Mouse (Mus musculus) neural tube, embryonic 11.5 days (tissue): ENCODE measurements around the gene 4930539E08Rik. TPM values are rescaled to one million over a fixed set of nuclear protein-coding genes. Genes with fewer than 3 reads are reported as not detected.

Experiments used
- ATAC-seq: fragments of 200-750 bp; cut with Nextera tagmentation; 2 replicates; pipeline ENCODE4 v1.8.0; 2017; ENCODE audit warnings: moderate number of reproducible peaks, mild to moderate bottlenecking, moderate TSS enrichment, moderate library complexity; ENCODE audit not compliant: insufficient read depth, low FRiP score, low TSS enrichment
- DNase-seq: peaks from one replicate; pipeline ENCODE4 v3.0.0-alpha.2; 2015; ENCODE audit warnings: low spot score
- H3K27ac ChIP-seq: fragments of 300-500 bp; sonication (generic); 2 replicates; pipeline ENCODE4 v1.5.1; 2014; ENCODE audit warnings: low read depth, mild to moderate bottlenecking, low read length
- H3K27me3 ChIP-seq: fragments of 300-500 bp; sonication (generic); 2 replicates; pipeline ENCODE4 v1.6.1; 2014; ENCODE audit warnings: mild to moderate bottlenecking, low read length, mixed read lengths; ENCODE audit not compliant: control insufficient read depth, insufficient read depth
- H3K36me3 ChIP-seq: fragments of 300-500 bp; sonication (generic); 2 replicates; pipeline ENCODE4 v1.6.1; 2014; ENCODE audit warnings: mild to moderate bottlenecking, low read length, moderate library complexity, mixed read lengths; ENCODE audit not compliant: control insufficient read depth, insufficient read depth
- H3K4me1 ChIP-seq: fragments of 300-500 bp; sonication (generic); 2 replicates; pipeline ENCODE4 v1.6.1; 2014; ENCODE audit warnings: low read length, mixed read lengths; ENCODE audit not compliant: control insufficient read depth, insufficient read depth
- H3K4me2 ChIP-seq: fragments of 300-500 bp; sonication (generic); 2 replicates; pipeline ENCODE4 v1.6.1; 2014; ENCODE audit warnings: low read depth, mild to moderate bottlenecking, moderate library complexity
- H3K4me3 ChIP-seq: fragments of 300-500 bp; sonication (generic); 2 replicates; pipeline ENCODE4 v1.5.1; 2014; ENCODE audit warnings: low read depth, low read length
- H3K9ac ChIP-seq: fragments of 300-500 bp; sonication (generic); 2 replicates; pipeline ENCODE4 v1.6.1; 2014; ENCODE audit warnings: mild to moderate bottlenecking, low read length
- H3K9me3 ChIP-seq: fragments of 300-500 bp; sonication (generic); 2 replicates; pipeline ENCODE4 v1.6.1; 2016; ENCODE audit warnings: low read length; ENCODE audit not compliant: control insufficient read depth
- WGBS: fragments of 180-500 bp; shearing (Covaris S2); extraction: QIAGEN DNeasy Blood & Tissue Kit; methylation state at CpG from one replicate; pipeline ENCODE4 v1.1.7; 2014; 5-methylcytosine and 5-hydroxymethylcytosine counted together
- polyA plus RNA-seq: library from polyadenylated mRNA; unstranded; fragments of >200 nt; fragmentation: Nextera tagmentation; extraction: Ambion mirVana; gene quantifications from 2 replicates; pipeline ENCODE4 v1.2.1, GENCODE M21; 2014

The 4930539E08Rik gene
- polyA plus RNA-seq, 1 experiment from 2014 or later = 0.15 TPM

DNA sequence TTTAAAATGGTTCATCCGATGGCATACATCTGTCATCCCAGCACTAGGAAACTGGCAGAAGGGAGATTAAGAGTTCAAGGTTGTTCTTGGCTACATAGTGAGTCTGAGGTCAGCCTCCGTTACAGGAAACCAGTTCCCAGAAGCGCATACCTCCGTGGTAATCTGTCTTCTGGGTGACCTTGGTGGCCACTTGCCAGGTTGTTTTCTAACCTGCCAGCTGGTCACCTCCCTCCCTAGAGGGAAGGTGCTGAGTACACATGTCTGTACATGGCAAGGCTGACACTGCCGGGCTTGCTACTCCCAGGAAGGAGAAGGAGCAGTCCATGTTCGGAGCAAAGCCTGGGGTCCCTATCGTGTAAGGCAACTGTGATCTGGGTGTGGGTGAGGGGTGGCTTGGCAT lies 40.3 kb downstream of the 4930539E08Rik start:
- H3K9ac ChIP-seq = no peak overlapping the region
- no peaks in the 10 kb centered on the region for H3K36me3 ChIP-seq
- H3K4me1 ChIP-seq = no peaks in the 10 kb centered on the region
- no peak overlapping the region for H3K4me2 ChIP-seq
- no peak overlapping the region for H3K4me3 ChIP-seq
- no peak for DNase-seq
- H3K9me3 ChIP-seq = no peaks in the 10 kb centered on the region
- no peak overlapping the region for H3K27ac ChIP-seq
- ATAC-seq = no peak
- 78% methylated on average over 7 of the region's 7 CpGs for WGBS
- no peaks in the 10 kb centered on the region for H3K27me3 ChIP-seq

DNA sequence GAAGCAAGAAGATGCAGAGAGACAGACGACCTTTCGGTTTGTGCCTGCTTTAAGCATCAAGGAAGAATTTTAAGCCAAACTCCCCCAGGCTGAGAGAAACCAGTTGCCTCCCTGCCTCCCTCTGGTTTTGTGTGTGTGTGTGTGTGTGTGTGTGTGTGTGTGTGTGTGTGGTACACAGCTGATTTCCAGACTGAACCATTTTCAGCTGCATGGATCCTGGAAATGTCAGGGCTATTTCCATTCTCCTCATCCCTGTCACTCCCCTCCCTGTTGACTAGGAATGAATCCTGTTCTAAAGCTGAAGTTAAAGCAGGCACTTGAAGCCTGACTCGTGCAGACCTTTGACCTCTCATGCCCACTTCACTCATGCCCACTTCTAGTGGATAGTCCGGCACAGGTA lies 40.9 kb downstream of the 4930539E08Rik start:
- Histone ChIP-seq H3K27ac (no peak overlapping the region), H3K4me1 (no peaks in the 10 kb centered on the region), H3K9ac (no peak overlapping the region), H3K4me3 (no peak overlapping the region), H3K27me3 (no peaks in the 10 kb centered on the region), H3K9me3 (no peaks in the 10 kb centered on the region), H3K36me3 (no peaks in the 10 kb centered on the region), H3K4me2 (no peak overlapping the region)
- 81% methylated on average over 4 of the region's 4 CpGs for WGBS
- DNase-seq (no peak), ATAC-seq (no peak)

DNA sequence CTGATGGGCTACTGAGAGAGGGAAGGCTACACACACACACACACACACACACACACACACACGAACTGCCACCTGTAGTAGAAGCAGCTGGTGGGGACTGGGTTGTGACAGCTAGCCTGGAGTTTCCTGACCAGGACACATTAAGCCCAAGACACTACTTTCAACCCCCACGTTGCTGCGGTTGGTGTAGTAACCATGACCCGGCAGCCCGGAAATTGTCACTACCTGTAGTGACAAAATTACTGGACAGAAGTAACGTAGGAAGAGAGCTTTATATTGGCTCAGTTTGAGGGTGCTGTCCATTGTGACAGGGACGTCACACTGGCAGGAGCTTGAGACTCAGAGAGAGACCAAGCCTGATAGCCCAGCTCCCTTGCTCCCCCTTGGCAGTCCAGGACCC lies 42.8 kb downstream of the 4930539E08Rik start:
- no peaks in the 10 kb centered on the region for H3K4me1 ChIP-seq
- no peak overlapping the region for H3K27ac ChIP-seq
- ATAC-seq = no peak
- H3K36me3 ChIP-seq = no peaks in the 10 kb centered on the region
- no peak overlapping the region for H3K4me3 ChIP-seq
- H3K9me3 ChIP-seq = no peaks in the 10 kb centered on the region
- WGBS = 86% methylated on average over 7 of the region's 7 CpGs
- no peak for DNase-seq
- H3K4me2 ChIP-seq = no peak overlapping the region
- no peak overlapping the region for H3K9ac ChIP-seq
- H3K27me3 ChIP-seq = no peaks in the 10 kb centered on the region

DNA sequence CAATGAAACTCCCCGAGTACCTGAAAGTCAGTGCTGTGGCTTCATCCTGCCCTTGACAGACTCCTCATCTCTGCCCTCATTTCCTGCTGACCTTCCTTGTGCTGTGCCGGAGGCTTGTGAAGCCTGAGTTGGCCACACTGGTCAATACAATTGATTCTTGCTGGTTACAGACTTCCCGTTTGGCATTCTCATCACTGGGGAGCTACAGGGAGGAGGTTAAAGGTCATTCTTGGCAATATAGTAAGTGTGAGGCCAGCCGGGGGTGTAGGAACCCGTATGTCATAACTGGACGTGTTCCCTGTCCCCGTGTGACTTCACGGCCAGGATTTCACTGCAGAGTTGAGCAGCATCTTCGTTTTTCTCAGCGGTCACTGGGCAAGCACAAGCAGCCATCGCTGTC lies 43.3 kb downstream of the 4930539E08Rik start:
- Histone ChIP-seq H3K4me2 (no peak overlapping the region), H3K36me3 (no peaks in the 10 kb centered on the region), H3K9ac (no peak overlapping the region), H3K4me3 (no peak overlapping the region), H3K27me3 (no peaks in the 10 kb centered on the region), H3K9me3 (no peaks in the 10 kb centered on the region), H3K4me1 (no peaks in the 10 kb centered on the region), H3K27ac (no peak overlapping the region)
- ATAC-seq = no peak
- 79% methylated on average over 11 of the region's 11 CpGs for WGBS
- no peak for DNase-seq

DNA sequence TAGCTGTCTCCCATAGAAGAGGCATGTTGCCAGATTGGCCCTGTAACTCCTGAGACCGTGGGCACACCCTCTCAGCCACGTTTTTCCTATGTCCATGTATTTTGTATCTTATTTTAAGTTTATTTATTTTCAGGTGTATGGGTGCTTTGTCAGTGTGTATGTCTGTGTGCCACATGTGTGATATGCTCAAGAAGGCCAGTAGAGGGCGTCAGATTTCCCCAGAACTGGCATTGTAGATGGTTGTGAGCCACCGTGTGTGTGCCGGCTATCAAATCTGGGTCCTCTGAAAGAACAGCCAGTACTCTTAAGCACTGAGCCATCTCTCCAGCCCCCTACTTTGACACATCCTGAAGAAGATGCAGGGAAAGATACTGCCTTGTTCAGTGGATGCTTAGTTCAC lies 44.7 kb downstream of the 4930539E08Rik start:
- 71% methylated on average over 5 of the region's 5 CpGs for WGBS
- H3K27me3 ChIP-seq = no peaks in the 10 kb centered on the region
- no peaks in the 10 kb centered on the region for H3K36me3 ChIP-seq
- no peaks in the 10 kb centered on the region for H3K9me3 ChIP-seq
- H3K27ac ChIP-seq = no peak overlapping the region
- ATAC-seq = no peak
- no peak for DNase-seq
- no peak overlapping the region for H3K4me2 ChIP-seq
- no peaks in the 10 kb centered on the region for H3K4me1 ChIP-seq
- H3K4me3 ChIP-seq = no peak overlapping the region
- H3K9ac ChIP-seq = no peak overlapping the region

DNA sequence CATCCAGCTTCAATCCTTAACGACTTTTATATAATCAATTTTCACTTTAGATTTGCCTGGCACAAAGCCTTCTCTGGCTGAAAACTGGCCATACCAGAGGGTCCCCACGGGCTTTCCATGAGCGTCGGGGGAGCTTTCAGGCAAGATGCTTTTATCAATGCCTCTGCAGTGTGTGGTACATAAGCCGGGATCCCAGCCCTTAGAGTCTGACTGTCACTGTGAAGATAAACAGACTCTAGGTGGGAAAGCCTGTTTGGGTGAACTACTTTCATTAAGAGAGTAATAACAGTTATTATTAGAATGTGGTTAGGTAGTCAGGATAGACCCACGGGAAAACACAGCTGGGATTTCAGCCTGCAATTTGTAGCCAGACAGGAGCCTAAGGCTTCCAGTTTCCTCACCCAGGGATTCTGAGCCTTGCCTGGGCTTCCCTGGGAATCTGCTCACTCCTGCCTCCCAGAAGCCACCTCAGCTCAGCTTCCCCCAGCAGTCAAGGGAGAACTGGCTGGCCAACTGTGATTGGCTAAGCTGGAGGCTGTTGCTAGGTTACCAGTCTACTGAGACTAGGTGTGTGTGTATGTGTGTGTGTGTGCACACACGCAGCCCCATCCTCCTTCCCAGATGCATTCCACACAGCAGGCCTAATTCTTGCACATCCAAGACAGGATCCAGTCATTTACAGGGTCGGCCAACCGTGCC lies 45.6 kb downstream of the 4930539E08Rik start:
- Histone ChIP-seq H3K9me3 (no peaks in the 10 kb centered on the region), H3K4me3 (no peak overlapping the region), H3K4me1 (no peaks in the 10 kb centered on the region), H3K36me3 (no peaks in the 10 kb centered on the region), H3K4me2 (no peak overlapping the region), H3K9ac (no peak overlapping the region), H3K27me3 (no peaks in the 10 kb centered on the region), H3K27ac (peak overlapping the region; percentile 46; the same call in 1 of the 2 replicates)
- DNase-seq = peak; percentile 47
- ATAC-seq = 0 out of 2 replicates have a peak, but pooled peaks have one; percentile 31
- 70% methylated on average over 9 of the region's 9 CpGs for WGBS

DNA sequence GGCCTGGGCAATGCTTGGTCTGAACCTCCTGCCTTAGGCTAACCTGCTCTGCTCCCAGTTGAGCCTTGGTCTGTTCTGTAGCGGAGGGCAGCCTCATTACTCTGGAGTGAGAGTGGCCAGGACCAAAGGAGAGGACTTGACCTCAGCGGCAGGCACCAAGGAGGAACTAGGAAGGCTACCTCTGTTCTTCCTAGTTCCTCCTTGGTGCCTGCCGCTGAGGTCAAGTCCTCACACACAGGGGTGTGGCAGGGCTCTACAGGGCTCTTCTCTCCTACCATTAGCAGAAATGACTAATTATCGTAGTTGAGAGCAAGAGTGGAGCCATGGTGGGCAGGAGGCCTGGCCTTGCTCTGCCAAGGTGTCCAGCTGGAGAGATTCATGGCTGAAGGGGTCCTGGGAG lies 47.7 kb downstream of the 4930539E08Rik start:
- Histone ChIP-seq H3K9me3 (no peaks in the 10 kb centered on the region), H3K27me3 (no peaks in the 10 kb centered on the region), H3K4me2 (no peak overlapping the region), H3K9ac (no peak overlapping the region), H3K36me3 (no peaks in the 10 kb centered on the region), H3K4me1 (no peaks in the 10 kb centered on the region), H3K27ac (no peak overlapping the region), H3K4me3 (no peak overlapping the region)
- ATAC-seq (no peak), DNase-seq (no peak)
- 89% methylated on average over 4 of the region's 4 CpGs for WGBS

DNA sequence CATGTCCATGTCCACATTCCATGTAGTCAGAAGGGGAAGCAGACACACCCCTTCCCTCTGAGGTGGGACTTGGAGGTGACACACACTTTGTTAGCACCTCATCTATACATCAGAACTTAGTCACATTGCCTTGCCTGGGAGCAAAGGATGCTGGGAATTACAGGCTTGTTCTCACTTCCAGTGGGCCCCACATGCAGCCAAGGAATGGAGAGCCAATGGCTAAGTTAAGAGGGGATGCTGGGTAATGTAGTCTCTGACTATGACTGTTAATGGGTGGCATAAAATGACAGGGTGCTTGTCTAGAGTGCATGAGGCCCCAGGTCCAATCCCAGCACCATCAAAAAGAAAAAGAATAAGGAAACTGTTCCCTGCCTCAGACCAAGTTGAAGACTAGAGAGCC lies 48.2 kb downstream of the 4930539E08Rik start:
- no peak overlapping the region for H3K27ac ChIP-seq
- H3K36me3 ChIP-seq = no peaks in the 10 kb centered on the region
- ATAC-seq (no peak), DNase-seq (no peak)
- no peak overlapping the region for H3K4me2 ChIP-seq
- H3K4me3 ChIP-seq = no peak overlapping the region
- H3K9me3 ChIP-seq = no peaks in the 10 kb centered on the region
- H3K4me1 ChIP-seq = no peaks in the 10 kb centered on the region
- H3K27me3 ChIP-seq = no peaks in the 10 kb centered on the region
- H3K9ac ChIP-seq = no peak overlapping the region

DNA sequence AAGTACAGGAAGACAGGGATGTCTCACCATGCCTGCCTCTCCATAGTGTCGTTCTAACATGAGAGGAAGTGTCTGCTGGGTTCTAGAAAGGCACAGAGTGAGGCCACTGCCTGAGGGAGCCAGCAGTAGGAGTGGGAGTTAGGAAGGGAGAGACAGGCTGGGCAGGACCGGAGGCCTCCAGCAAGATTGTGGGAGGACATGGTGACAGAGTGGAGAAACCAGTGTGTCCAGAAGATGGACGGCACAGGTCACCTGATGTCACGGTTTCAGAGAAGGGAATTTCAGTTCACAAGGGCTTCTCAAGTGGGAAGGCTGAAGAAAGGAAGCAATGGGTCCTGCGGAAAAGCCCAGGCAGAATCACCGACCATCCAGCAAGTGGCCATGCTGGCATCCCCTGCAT lies 50.7 kb downstream of the 4930539E08Rik start:
- ATAC-seq (no peak), DNase-seq (no peak)
- no peak overlapping the region for H3K4me3 ChIP-seq
- H3K36me3 ChIP-seq = no peaks in the 10 kb centered on the region
- H3K9me3 ChIP-seq = no peaks in the 10 kb centered on the region
- no peak overlapping the region for H3K4me2 ChIP-seq
- H3K4me1 ChIP-seq = no peaks in the 10 kb centered on the region
- no peak overlapping the region for H3K9ac ChIP-seq
- no peaks in the 10 kb centered on the region for H3K27me3 ChIP-seq
- H3K27ac ChIP-seq = no peak overlapping the region
- WGBS = 86% methylated on average over 6 of the region's 6 CpGs
